Mouse (Mus musculus): ENCODE measurements around the gene Grm8. TPM values are rescaled to one million over a fixed set of nuclear protein-coding genes. Genes with fewer than 3 reads are reported as not detected.
A peak's percentile ranks its signal among the peaks of the same experiment; 100 is the strongest.

Grm8 gene
- polyA plus RNA-seq, 1 experiment from 2014 or later, result 16.1 TPM

DNA sequence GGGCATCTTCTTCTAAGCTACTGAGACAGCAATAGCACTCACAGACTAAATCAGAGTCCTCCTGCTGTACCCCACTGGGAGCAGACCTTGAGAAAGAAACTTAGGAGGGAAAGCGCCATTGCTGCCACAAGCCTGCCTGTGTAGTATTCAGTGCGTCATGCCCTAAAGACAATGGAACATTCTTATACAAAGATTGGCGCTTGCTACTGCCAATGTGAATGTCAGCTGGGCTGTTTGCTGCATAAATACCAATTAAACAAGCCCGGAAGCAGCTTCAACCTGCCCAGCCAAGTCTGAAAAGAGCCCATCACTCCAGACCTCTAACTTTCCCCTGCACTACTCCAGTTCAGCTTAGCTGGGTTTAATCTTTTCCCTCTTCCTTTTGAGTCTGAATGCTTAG lies 2.9 kb downstream of the Grm8 start:
- Histone ChIP-seq H3K4me2 (ENCODE audit: low read length) (peak overlapping the region; percentile 100), H3K9ac (ENCODE audit: low read depth, low read length) (peak overlapping the region; percentile 7; the same call in 1 of the 2 replicates), H3K27ac (ENCODE audit: low read depth, low read length) (no peak overlapping the region), H3K27me3 (replicated peaks; ENCODE audit: control insufficient read depth, insufficient read depth, low read length) (no peaks in the 10 kb centered on the region), H3K4me1 (ENCODE audit: control insufficient read depth, insufficient read depth, low read depth, low read length) (peaks cover 18% of the 10 kb centered on the region), H3K36me3 (ENCODE audit: control insufficient read depth, insufficient read depth, low read length) (no peaks in the 10 kb centered on the region), H3K4me3 (ENCODE audit: low read length) (peak overlapping the region; percentile 70), H3K9me3 (ENCODE audit: control insufficient read depth, low read length) (no peaks in the 10 kb centered on the region)
- no peak for ATAC-seq
- WGBS, result 11% methylated on average over 4 of the region's 4 CpGs

GRCm38 (mm10) chr6:28128871-28129270 lies 6.1 kb downstream of the Grm8 start:
- no peaks in the 10 kb centered on the region for H3K9me3 ChIP-seq (ENCODE audit: control insufficient read depth, low read length)
- H3K4me2 ChIP-seq (ENCODE audit: low read length), result no peak overlapping the region
- no peak for ATAC-seq
- H3K36me3 ChIP-seq (ENCODE audit: control insufficient read depth, insufficient read depth, low read length), result no peaks in the 10 kb centered on the region
- H3K4me3 ChIP-seq (ENCODE audit: low read length), result no peak overlapping the region
- H3K27ac ChIP-seq (ENCODE audit: low read depth, low read length), result no peak overlapping the region
- no peak overlapping the region for H3K9ac ChIP-seq (ENCODE audit: low read depth, low read length)
- 92% methylated on average over 4 of the region's 4 CpGs for WGBS
- H3K4me1 ChIP-seq (ENCODE audit: control insufficient read depth, insufficient read depth, low read depth, low read length), result peaks cover 11% of the 10 kb centered on the region
- H3K27me3 ChIP-seq (replicated peaks; ENCODE audit: control insufficient read depth, insufficient read depth, low read length), result no peaks in the 10 kb centered on the region

DNA sequence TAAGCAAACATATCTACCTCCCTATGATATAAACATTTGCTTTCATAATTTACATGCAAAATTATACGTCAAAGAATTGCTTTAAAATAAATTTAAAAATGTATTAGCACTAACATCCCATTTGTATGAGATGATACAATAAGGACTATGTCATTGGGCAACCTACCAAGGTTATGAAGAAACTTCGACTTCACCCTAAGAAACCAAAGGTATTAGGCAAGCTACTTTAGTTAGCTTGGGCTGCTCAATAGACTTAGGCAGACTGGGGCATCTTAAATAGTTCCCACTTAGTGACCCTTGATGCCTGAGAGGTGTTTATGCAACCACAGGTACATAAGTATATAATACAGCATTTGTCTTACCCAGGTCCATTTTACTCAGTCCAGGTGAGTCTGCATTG lies 19.5 kb downstream of the Grm8 start:
- Histone ChIP-seq H3K4me2 (ENCODE audit: low read length) (no peak overlapping the region), H3K9ac (ENCODE audit: low read depth, low read length) (no peak overlapping the region), H3K4me3 (ENCODE audit: low read length) (no peak overlapping the region), H3K27me3 (replicated peaks; ENCODE audit: control insufficient read depth, insufficient read depth, low read length) (no peaks in the 10 kb centered on the region), H3K36me3 (ENCODE audit: control insufficient read depth, insufficient read depth, low read length) (no peaks in the 10 kb centered on the region), H3K9me3 (ENCODE audit: control insufficient read depth, low read length) (no peaks in the 10 kb centered on the region), H3K4me1 (ENCODE audit: control insufficient read depth, insufficient read depth, low read depth, low read length) (no peaks in the 10 kb centered on the region), H3K27ac (ENCODE audit: low read depth, low read length) (no peak overlapping the region)
- WGBS, result 93% methylated on average over 2 of the region's 2 CpGs
- no peak for ATAC-seq

DNA sequence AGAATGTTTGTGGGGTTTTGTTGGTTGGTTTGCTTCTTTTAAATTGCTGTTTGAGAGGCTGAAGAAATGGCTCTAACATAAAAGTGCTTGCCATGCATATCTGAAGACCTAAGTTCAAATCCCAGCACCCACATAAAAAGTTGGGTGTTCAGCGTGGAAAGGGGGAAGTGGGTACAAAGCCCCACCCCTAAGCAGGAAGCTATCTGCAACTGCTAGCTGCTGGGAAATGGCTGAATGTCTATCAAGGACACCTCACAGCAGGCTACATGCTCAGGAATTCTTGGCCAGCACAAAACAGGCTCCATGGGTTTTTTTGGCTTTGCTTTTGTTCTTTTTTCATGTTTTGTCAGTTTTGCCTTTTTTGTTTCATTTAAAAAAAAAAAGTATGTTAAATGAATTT lies 20.1 kb downstream of the Grm8 start:
- no peaks in the 10 kb centered on the region for H3K9me3 ChIP-seq (ENCODE audit: control insufficient read depth, low read length)
- no peak for ATAC-seq

GRCm38 (mm10) chr6:28111551-28111950 lies 23.4 kb downstream of the Grm8 start:
- Histone ChIP-seq H3K36me3 (ENCODE audit: control insufficient read depth, insufficient read depth, low read length) (no peaks in the 10 kb centered on the region), H3K4me1 (ENCODE audit: control insufficient read depth, insufficient read depth, low read depth, low read length) (no peaks in the 10 kb centered on the region), H3K27ac (ENCODE audit: low read depth, low read length) (no peak overlapping the region), H3K9ac (ENCODE audit: low read depth, low read length) (no peak overlapping the region), H3K9me3 (ENCODE audit: control insufficient read depth, low read length) (no peaks in the 10 kb centered on the region), H3K4me2 (ENCODE audit: low read length) (no peak overlapping the region), H3K4me3 (ENCODE audit: low read length) (no peak overlapping the region), H3K27me3 (replicated peaks; ENCODE audit: control insufficient read depth, insufficient read depth, low read length) (no peaks in the 10 kb centered on the region)
- WGBS, result 92% methylated on average over 8 of the region's 8 CpGs
- ATAC-seq, result no peak

More for the DNA sequence above, 20.1 kb downstream of the Grm8 start:
- Histone ChIP-seq H3K36me3 (ENCODE audit: control insufficient read depth, insufficient read depth, low read length) (no peaks in the 10 kb centered on the region), H3K9ac (ENCODE audit: low read depth, low read length) (no peak overlapping the region), H3K27ac (ENCODE audit: low read depth, low read length) (no peak overlapping the region), H3K27me3 (replicated peaks; ENCODE audit: control insufficient read depth, insufficient read depth, low read length) (no peaks in the 10 kb centered on the region), H3K4me1 (ENCODE audit: control insufficient read depth, insufficient read depth, low read depth, low read length) (no peaks in the 10 kb centered on the region), H3K4me2 (ENCODE audit: low read length) (no peak overlapping the region), H3K4me3 (ENCODE audit: low read length) (no peak overlapping the region)
- WGBS, result 85% methylated on average over 1 of the region's 1 CpGs

DNA sequence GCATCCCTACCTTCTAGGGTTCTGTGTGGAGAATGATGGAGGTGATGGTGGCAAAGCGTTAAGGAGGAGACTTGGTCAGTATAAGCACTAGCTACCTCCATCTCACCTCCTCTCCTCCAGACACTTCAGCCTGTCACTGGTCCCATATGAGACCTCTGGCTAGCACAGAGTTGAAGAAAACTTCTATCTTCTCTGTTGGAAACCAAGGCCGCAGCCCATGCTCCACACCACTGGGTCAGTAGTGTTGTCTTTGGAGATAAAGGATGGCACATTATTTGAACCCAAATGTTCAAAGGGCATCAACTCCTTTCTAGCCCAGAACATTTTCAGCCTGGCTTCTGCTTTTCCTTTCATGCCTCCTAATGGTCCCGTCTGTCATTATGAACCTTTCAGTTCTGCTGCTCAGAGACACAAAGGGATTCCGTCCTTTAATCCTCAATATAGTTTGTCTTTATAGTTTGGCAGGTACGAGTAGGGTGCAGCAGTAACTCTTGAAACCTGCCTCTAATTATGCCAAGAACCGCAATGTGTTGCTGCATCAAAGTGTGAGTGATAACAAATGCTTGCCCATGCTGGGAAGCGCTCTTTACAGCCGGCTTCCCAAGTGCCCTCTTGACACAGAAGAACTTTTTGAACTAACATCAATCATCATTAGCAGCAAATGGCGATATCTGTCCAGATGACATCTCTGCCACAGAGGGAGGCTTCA lies 32.2 kb downstream of the Grm8 start:
- H3K4me1 ChIP-seq (ENCODE audit: control insufficient read depth, insufficient read depth, low read depth, low read length), result no peaks in the 10 kb centered on the region
- H3K4me3 ChIP-seq (ENCODE audit: low read length), result no peak overlapping the region
- no peak overlapping the region for H3K9ac ChIP-seq (ENCODE audit: low read depth, low read length)
- no peak for ATAC-seq
- H3K9me3 ChIP-seq (ENCODE audit: control insufficient read depth, low read length), result no peaks in the 10 kb centered on the region
- H3K27ac ChIP-seq (ENCODE audit: low read depth, low read length), result no peak overlapping the region
- no peaks in the 10 kb centered on the region for H3K36me3 ChIP-seq (ENCODE audit: control insufficient read depth, insufficient read depth, low read length)
- no peaks in the 10 kb centered on the region for H3K27me3 ChIP-seq (replicated peaks; ENCODE audit: control insufficient read depth, insufficient read depth, low read length)
- 37% methylated on average over 9 of the region's 9 CpGs for WGBS
- no peak overlapping the region for H3K4me2 ChIP-seq (ENCODE audit: low read length)

DNA sequence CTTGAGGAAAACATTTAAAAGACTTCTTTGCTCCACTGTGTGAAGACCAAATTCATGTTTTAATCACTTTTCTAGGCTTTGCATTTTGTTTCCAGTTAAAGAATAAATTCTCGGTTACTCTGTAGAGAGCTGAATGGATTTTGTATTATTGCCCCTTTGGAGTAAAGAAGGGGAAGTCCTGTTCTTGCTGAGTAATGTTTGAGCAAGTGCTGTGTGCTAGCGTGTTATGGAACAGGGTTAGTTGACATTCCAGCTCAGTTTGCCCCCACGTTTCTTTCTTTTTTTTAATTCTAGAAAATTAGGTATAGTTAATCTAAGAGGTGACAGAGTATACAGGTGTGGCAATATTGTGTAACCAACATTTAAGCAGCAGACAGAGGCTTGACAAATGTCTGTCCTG lies 35.0 kb downstream of the Grm8 start:
- no peak overlapping the region for H3K9ac ChIP-seq (ENCODE audit: low read depth, low read length)
- no peaks in the 10 kb centered on the region for H3K27me3 ChIP-seq (replicated peaks; ENCODE audit: control insufficient read depth, insufficient read depth, low read length)
- H3K4me3 ChIP-seq (ENCODE audit: low read length), result no peak overlapping the region
- H3K36me3 ChIP-seq (ENCODE audit: control insufficient read depth, insufficient read depth, low read length), result no peaks in the 10 kb centered on the region
- WGBS, result 87% methylated on average over 3 of the region's 3 CpGs
- ATAC-seq, result no peak
- no peak overlapping the region for H3K27ac ChIP-seq (ENCODE audit: low read depth, low read length)
- no peaks in the 10 kb centered on the region for H3K9me3 ChIP-seq (ENCODE audit: control insufficient read depth, low read length)
- no peaks in the 10 kb centered on the region for H3K4me1 ChIP-seq (ENCODE audit: control insufficient read depth, insufficient read depth, low read depth, low read length)
- no peak overlapping the region for H3K4me2 ChIP-seq (ENCODE audit: low read length)

DNA sequence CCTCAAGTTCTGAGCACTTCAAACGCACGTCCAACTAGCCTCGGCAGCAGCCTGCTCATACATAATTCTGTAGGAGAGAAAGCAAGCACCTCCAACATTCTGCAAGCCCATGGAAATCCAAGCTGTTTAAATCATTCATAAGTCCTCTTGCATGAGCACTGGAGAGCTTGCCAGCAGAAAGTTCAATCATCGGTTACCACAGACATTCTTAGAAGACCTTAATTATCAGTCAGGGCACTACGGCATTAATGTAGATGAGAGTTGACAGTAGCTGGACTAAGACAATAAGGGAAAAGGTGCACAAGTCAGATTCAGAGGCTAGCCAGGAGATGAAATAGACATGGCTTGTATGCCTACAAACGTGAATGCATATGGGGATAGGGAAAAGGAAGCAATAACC lies 42.5 kb downstream of the Grm8 start:
- no peaks in the 10 kb centered on the region for H3K36me3 ChIP-seq (ENCODE audit: control insufficient read depth, insufficient read depth, low read length)
- H3K4me3 ChIP-seq (ENCODE audit: low read length), result no peak overlapping the region
- no peak overlapping the region for H3K27ac ChIP-seq (ENCODE audit: low read depth, low read length)
- H3K4me1 ChIP-seq (ENCODE audit: control insufficient read depth, insufficient read depth, low read depth, low read length), result no peaks in the 10 kb centered on the region
- no peak overlapping the region for H3K9ac ChIP-seq (ENCODE audit: low read depth, low read length)
- no peaks in the 10 kb centered on the region for H3K9me3 ChIP-seq (ENCODE audit: control insufficient read depth, low read length)
- ATAC-seq, result no peak
- no peaks in the 10 kb centered on the region for H3K27me3 ChIP-seq (replicated peaks; ENCODE audit: control insufficient read depth, insufficient read depth, low read length)
- no peak overlapping the region for H3K4me2 ChIP-seq (ENCODE audit: low read length)
- 84% methylated on average over 6 of the region's 6 CpGs for WGBS

- H3K4me1 ChIP-seq (ENCODE audit: control insufficient read depth, insufficient read depth, low read depth, low read length), result no peaks in the 10 kb centered on the region
- ATAC-seq, result no peak
- H3K4me3 ChIP-seq (ENCODE audit: low read length), result no peak overlapping the region
- no peak overlapping the region for H3K27ac ChIP-seq (ENCODE audit: low read depth, low read length)
- H3K27me3 ChIP-seq (replicated peaks; ENCODE audit: control insufficient read depth, insufficient read depth, low read length), result no peaks in the 10 kb centered on the region
- no peaks in the 10 kb centered on the region for H3K36me3 ChIP-seq (ENCODE audit: control insufficient read depth, insufficient read depth, low read length)
- H3K9ac ChIP-seq (ENCODE audit: low read depth, low read length), result no peak overlapping the region
- WGBS, result 86% methylated on average over 3 of the region's 3 CpGs
- H3K9me3 ChIP-seq (ENCODE audit: control insufficient read depth, low read length), result no peaks in the 10 kb centered on the region
- no peak overlapping the region for H3K4me2 ChIP-seq (ENCODE audit: low read length)
Measured at GRCm38 (mm10) chr6:28091836-28092235, 43.1 kb downstream of the Grm8 start.

DNA sequence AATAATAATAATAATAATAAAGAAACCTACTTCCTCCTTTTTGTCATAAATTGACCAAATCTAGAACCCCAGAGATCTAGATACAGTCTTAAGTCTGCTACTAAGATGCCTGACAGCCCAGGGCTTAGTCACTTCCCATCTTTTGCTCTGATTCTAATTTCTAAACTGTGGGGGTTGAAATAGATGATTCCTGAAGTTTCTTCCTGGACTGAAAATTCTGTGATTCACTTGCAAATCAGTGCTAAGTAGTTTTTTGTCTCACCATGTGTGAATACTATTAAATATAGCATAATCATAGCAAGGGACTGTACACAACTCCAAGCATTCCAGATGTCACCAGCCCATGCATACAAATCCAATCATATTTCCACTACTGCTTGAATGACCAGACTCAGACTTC lies 44.0 kb downstream of the Grm8 start:
- H3K9ac ChIP-seq (ENCODE audit: low read depth, low read length), result no peak overlapping the region
- H3K4me1 ChIP-seq (ENCODE audit: control insufficient read depth, insufficient read depth, low read depth, low read length), result no peaks in the 10 kb centered on the region
- no peak overlapping the region for H3K4me2 ChIP-seq (ENCODE audit: low read length)
- no peak overlapping the region for H3K4me3 ChIP-seq (ENCODE audit: low read length)
- H3K9me3 ChIP-seq (ENCODE audit: control insufficient read depth, low read length), result no peaks in the 10 kb centered on the region
- no peak overlapping the region for H3K27ac ChIP-seq (ENCODE audit: low read depth, low read length)
- H3K36me3 ChIP-seq (ENCODE audit: control insufficient read depth, insufficient read depth, low read length), result no peaks in the 10 kb centered on the region
- H3K27me3 ChIP-seq (replicated peaks; ENCODE audit: control insufficient read depth, insufficient read depth, low read length), result no peaks in the 10 kb centered on the region
- ATAC-seq, result no peak

All from hindbrain, embryonic 16.5 days (tissue).